Mouse (Mus musculus) heart, embryonic 10.5 days (tissue): ENCODE results near the gene Mgll. TPM values are rescaled to one million over a fixed set of nuclear protein-coding genes. Genes with fewer than 3 reads are reported as not detected.
A peak's percentile ranks its signal among the peaks of the same experiment; 100 is the strongest.

ENCODE experiments used
- DNase-seq: peaks from one replicate; pipeline ENCODE4 v3.0.0-alpha.2; 2017; ENCODE audit warnings: low spot score
- H3K27ac ChIP-seq: fragments of 300-500 bp; sonication (generic); 2 replicates; pipeline ENCODE4 v1.5.1; 2016; ENCODE audit warnings: mild to moderate bottlenecking
- H3K27me3 ChIP-seq: fragments of 300-500 bp; sonication (generic); 2 replicates; pipeline ENCODE4 v1.6.1; 2016; ENCODE audit warnings: mild to moderate bottlenecking; ENCODE audit not compliant: poor library complexity, insufficient read depth, severe bottlenecking
- H3K36me3 ChIP-seq: fragments of 300-500 bp; sonication (generic); 2 replicates; pipeline ENCODE4 v1.6.1; 2016; ENCODE audit warnings: mild to moderate bottlenecking, moderate library complexity
- H3K4me1 ChIP-seq: fragments of 300-500 bp; sonication (generic); 2 replicates; pipeline ENCODE4 v1.6.1; 2016; ENCODE audit warnings: mild to moderate bottlenecking
- H3K4me3 ChIP-seq: fragments of 300-500 bp; sonication (generic); 2 replicates; pipeline ENCODE4 v1.5.1; 2016; ENCODE audit warnings: mild to moderate bottlenecking, moderate library complexity
- H3K9me3 ChIP-seq: fragments of 300-500 bp; sonication (generic); 2 replicates; pipeline ENCODE4 v1.6.1; 2016; ENCODE audit warnings: mild to moderate bottlenecking, moderate library complexity
- WGBS: fragments of 180-500 bp; shearing (Covaris S2); methylation state at CpG from one replicate; pipeline ENCODE4 v1.1.7; 2016; 5-methylcytosine and 5-hydroxymethylcytosine counted together
- polyA plus RNA-seq: library from polyadenylated mRNA; unstranded; fragments of >200 nt; fragmentation: Nextera tagmentation; extraction: Ambion mirVana; gene quantifications from 2 replicates; pipeline ENCODE4 v1.2.1, GENCODE M21; 2016

Gene Mgll
- polyA plus RNA-seq, 1 experiment from 2014 or later, result 5.4 TPM

DNA sequence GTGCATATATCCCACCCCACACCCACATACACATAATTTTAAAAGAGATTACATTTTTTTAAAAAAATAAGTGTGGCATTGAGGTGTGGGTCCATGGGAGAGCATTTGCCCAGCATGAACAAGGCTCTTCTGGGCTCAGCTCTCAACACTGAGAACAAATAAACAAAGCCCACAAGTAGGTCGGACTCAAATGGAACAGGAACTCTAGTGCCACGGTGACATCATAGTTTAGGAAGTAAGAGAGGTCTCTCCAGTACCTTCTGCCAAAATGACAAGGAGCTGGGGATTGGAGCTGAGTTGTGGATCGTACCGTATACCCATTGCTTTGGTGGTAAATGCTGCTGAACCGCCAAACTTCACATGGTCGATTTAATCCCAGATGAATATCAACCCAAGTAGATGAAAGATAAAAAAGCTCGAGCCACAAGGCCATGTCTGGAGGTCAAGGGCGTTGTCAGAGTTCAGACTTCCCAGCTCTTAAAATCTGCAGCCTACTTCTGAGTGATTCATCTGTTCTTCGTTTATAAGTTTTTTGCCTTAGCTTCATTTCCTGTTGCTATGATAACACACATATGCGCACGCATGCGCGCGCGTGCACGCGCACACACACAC lies 80.9 kb downstream of the Mgll start:
- H3K4me1 ChIP-seq, result peaks cover 33% of the 10 kb centered on the region
- no peak overlapping the region for H3K27ac ChIP-seq
- DNase-seq, result no peak
- no peaks in the 10 kb centered on the region for H3K36me3 ChIP-seq
- H3K27me3 ChIP-seq, result no peaks in the 10 kb centered on the region
- H3K4me3 ChIP-seq, result no peak overlapping the region
- H3K9me3 ChIP-seq, result no peaks in the 10 kb centered on the region
- 85% methylated on average over 17 of the region's 17 CpGs for WGBS

DNA sequence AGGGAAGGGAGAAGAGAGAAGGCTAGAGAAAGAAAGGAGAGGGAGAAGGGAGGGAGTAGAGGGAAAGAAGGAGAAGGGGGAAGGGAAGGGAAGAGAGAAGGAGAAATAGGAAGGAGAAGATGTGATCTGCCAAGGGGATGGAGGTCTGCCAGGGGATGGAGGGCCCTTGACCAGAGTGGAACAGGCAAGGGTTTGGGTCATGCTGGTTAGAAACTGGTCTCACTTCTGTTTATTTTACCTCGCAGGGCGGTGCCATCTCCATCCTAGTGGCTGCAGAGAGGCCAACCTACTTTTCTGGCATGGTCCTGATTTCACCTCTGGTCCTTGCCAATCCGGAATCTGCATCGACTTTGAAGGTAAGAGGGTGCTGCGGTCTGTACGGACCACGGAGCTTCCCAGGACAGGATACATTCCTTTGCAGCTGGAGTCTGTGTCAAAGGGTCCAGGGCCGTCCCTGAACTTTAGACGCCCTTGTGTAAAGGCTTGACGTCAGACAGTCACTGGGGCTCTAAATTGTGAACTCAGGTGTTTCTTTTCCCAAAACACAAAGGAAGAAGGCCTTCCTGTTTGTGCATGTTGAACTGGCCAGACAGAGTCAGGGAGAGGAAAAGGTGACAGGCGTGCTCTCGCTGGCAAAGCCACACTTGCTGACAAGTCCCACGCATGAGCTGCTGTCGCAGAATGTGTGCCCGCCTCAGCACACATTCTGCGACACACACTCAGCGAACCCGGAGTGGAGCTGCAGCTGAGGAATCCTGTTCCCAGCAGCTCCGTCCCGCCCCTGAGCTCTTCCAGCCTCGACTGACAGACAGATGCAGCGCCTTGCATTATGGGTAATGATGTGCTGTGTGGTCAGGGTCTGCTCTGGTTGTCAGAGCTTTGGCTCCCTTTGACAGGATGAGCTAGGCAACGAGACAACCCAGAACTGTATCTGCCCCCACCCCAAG lies 85.2 kb downstream of the Mgll start:
- no peak for DNase-seq
- H3K4me1 ChIP-seq, result peaks cover 33% of the 10 kb centered on the region
- H3K27me3 ChIP-seq, result 0 out of 2 replicates have a peak, but pooled peaks cover 5% of the 10 kb centered on the region
- H3K4me3 ChIP-seq, result no peak overlapping the region
- no peaks in the 10 kb centered on the region for H3K36me3 ChIP-seq
- 58% methylated on average over 23 of the region's 23 CpGs for WGBS
- H3K9me3 ChIP-seq, result no peaks in the 10 kb centered on the region
- H3K27ac ChIP-seq, result peak overlapping the region; percentile 44; the same call in 1 of the 2 replicates

DNA sequence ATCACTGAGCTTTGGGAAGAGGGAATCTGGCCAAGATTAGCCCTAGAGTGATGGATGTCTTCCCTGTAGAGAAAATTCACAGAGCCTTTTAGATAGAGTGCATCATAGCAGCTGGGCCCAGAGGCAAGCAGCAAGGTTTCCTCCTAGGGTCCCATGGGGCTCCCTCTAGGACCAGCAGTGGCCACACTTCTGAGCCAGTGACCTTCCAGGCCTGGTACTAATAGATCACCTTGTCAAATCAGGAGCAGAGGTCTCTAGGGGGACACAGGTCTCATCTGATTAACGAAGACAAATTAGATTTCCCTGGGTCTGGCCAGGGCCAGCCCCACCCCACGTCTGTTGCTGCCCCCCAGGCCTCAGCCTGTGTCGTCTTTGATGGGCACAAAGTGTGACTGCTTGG lies 86.1 kb downstream of the Mgll start:
- Histone ChIP-seq H3K36me3 (no peaks in the 10 kb centered on the region), H3K27me3 (0 out of 2 replicates have a peak, but pooled peaks cover 5% of the 10 kb centered on the region), H3K4me1 (peaks cover 36% of the 10 kb centered on the region), H3K27ac (no peak overlapping the region), H3K9me3 (no peaks in the 10 kb centered on the region), H3K4me3 (no peak overlapping the region)
- 51% methylated on average over 3 of the region's 3 CpGs for WGBS
- DNase-seq, result no peak

DNA sequence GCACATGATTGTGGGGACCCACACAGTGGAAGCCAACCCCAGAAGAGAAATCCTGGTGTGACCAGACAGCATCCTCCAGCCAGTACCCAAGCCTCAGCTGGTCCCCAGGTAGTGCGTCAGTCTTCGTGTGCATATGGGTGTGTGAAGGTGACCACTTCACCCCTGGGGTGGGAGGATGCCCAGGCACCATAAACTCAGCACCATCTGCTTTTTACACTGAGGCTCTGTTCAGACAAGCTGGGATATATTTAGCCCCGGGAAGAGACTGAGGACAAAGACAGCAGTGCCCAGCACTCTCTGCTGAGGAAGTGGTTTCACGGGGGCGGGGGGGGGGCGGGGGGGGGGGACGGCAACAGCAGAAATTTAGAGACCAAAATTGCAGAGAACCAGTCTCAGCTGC lies 87.2 kb downstream of the Mgll start:
- H3K4me1 ChIP-seq, result peaks cover 42% of the 10 kb centered on the region
- no peaks in the 10 kb centered on the region for H3K9me3 ChIP-seq
- 40% methylated on average over 7 of the region's 7 CpGs for WGBS
- 0 out of 2 replicates have a peak, but pooled peaks cover 5% of the 10 kb centered on the region for H3K27me3 ChIP-seq
- no peaks in the 10 kb centered on the region for H3K36me3 ChIP-seq
- H3K27ac ChIP-seq, result 0 out of 2 replicates have a peak overlapping the region, but pooled peaks have one; percentile 37
- no peak for DNase-seq
- H3K4me3 ChIP-seq, result no peak overlapping the region

DNA sequence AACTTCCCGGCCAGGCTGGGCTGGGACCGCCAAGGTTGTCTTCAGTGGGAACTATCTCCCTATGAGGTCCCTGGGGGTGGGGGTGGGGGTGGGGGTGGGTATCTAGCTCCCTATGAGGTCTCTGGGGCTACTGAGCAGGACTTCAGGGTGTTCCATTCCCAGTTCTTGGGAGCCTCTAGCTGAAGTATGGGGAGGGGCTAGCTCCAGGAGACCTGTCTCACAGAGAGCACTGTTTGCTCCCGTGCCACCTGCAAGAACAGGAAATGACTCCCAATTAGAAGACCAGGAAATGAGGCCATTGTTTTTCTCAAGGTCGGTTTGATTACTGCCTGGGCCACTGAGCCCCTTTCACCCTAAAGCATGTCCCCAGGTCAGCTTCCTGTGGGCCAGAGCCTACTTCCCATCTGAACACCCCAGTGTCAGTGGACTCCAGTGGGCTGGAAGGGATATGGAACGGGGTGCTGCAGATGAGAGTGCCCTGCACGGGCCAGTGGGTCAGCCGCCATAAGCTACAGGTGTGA lies 87.7 kb downstream of the Mgll start:
- no peak for DNase-seq
- 52% methylated on average over 7 of the region's 7 CpGs for WGBS
- H3K27me3 ChIP-seq, result 0 out of 2 replicates have a peak, but pooled peaks cover 5% of the 10 kb centered on the region
- peaks cover 42% of the 10 kb centered on the region for H3K4me1 ChIP-seq
- H3K4me3 ChIP-seq, result no peak overlapping the region
- no peaks in the 10 kb centered on the region for H3K9me3 ChIP-seq
- 0 out of 2 replicates have a peak overlapping the region, but pooled peaks have one; percentile 37 for H3K27ac ChIP-seq
- no peaks in the 10 kb centered on the region for H3K36me3 ChIP-seq

DNA sequence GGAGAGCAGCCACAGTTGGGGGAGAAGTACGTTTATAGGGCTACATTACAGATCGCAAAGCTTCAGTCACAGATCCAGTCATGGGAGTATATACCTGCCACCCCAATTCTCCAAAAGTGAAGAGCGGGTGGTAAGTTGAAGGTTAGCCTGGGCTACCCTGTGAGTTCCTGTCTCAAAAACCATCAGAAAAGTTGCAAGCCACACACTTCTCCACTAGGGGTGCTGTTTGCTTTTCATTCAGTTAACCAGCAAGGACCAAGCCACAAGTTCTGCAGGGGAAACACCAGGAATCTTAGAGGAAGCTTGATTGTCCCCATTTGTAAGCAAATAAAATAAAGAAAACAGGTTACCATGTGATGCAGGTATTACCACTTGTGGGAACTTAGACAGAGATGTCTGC lies 88.7 kb downstream of the Mgll start:
- H3K9me3 ChIP-seq, result no peaks in the 10 kb centered on the region
- 58% methylated on average over 3 of the region's 3 CpGs for WGBS
- no peak for DNase-seq
- H3K36me3 ChIP-seq, result no peaks in the 10 kb centered on the region
- H3K4me3 ChIP-seq, result no peak overlapping the region
- H3K27me3 ChIP-seq, result 0 out of 2 replicates have a peak, but pooled peaks cover 5% of the 10 kb centered on the region
- H3K4me1 ChIP-seq, result peaks cover 42% of the 10 kb centered on the region
- H3K27ac ChIP-seq, result no peak overlapping the region

DNA sequence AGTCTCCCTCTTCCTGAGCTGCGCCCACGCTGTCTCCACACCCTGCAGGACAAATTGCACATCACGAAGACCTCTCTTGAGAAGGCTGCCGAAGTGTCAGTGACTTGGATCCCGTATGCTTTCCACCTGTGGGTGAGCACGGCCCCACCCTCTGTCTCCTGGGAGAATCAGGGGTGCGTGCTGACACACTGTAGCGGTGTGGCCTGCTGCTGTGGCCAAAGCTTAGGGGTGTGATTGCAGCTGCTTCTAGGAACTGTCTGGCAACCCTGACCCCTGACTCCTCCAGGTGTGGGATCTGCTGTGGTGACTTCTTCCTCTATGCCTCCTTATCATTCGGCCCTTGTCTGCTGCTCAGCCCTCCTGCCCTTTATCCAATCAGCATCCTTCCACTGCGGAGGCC lies 89.6 kb downstream of the Mgll start:
- Histone ChIP-seq H3K9me3 (no peaks in the 10 kb centered on the region), H3K4me3 (no peak overlapping the region), H3K36me3 (no peaks in the 10 kb centered on the region), H3K27me3 (0 out of 2 replicates have a peak, but pooled peaks cover 5% of the 10 kb centered on the region), H3K4me1 (peaks cover 42% of the 10 kb centered on the region), H3K27ac (no peak overlapping the region)
- 77% methylated on average over 10 of the region's 10 CpGs for WGBS
- no peak for DNase-seq

DNA sequence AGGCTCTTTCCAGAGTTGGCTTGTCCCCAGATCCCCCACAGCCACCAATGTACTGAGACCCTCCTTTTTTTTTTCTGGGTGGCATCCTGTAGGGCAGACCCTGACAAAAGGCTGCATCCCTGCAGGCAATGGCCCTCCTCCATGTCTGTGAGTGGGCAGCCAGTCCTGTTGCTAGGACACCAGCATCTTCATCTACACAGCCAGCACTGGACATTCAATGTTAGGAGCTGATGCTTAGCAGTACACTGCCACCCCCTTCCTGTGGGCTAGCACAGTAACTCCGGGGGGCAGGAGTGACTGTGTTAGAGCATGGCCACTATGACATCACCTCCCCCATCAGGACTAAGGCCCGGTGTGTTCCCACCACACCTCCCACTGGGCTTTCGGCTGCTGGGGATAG lies 90.8 kb downstream of the Mgll start:
- 73% methylated on average over 3 of the region's 3 CpGs for WGBS
- no peak overlapping the region for H3K27ac ChIP-seq
- no peaks in the 10 kb centered on the region for H3K36me3 ChIP-seq
- H3K27me3 ChIP-seq, result 0 out of 2 replicates have a peak, but pooled peaks cover 5% of the 10 kb centered on the region
- peaks cover 37% of the 10 kb centered on the region for H3K4me1 ChIP-seq
- no peak for DNase-seq
- H3K9me3 ChIP-seq, result no peaks in the 10 kb centered on the region
- no peak overlapping the region for H3K4me3 ChIP-seq

DNA sequence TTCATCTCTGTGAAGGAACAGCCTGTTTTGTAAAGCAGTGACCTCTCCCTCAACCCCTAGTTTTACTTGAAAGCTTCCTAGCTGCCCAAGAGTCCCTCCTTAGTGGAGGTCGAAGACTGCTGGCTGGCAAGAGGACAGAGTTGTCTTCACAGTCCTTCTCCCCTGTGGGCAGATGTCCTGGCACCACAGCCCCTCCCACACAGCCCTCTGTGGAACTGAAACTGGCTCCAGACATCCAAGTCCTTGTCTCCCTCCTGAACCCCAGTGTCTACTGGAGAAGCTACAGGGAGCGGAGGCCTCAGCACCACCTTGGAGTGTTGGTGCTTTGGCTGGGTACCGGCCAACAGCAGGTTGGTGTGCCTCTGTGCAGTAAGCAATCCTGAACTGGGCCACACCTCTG lies 91.3 kb downstream of the Mgll start:
- Histone ChIP-seq H3K36me3 (no peaks in the 10 kb centered on the region), H3K9me3 (no peaks in the 10 kb centered on the region), H3K27ac (no peak overlapping the region), H3K4me1 (peaks cover 37% of the 10 kb centered on the region), H3K4me3 (no peak overlapping the region), H3K27me3 (0 out of 2 replicates have a peak, but pooled peaks cover 5% of the 10 kb centered on the region)
- no peak for DNase-seq
- 89% methylated on average over 3 of the region's 3 CpGs for WGBS

DNA sequence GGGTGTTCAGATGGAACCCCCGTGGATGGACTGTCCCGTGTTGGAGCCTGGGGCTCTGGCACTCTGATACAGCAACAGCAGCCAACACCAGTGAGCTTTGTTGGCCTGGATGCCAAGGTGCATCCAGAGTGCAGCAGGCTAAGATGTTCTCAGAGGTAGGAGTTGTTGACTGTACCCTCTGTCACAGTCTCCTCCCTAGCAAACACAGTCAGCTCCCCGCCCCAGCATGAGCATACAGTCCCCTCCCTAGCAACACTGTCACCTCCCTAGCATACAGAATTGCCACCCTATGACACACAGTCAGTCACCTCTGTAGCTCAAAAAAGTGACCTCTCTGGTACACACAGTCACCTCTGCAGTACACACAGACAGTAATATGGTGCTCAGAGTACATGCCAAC lies 92.7 kb downstream of the Mgll start:
- no peak overlapping the region for H3K4me3 ChIP-seq
- 0 out of 2 replicates have a peak, but pooled peaks cover 5% of the 10 kb centered on the region for H3K27me3 ChIP-seq
- peaks cover 37% of the 10 kb centered on the region for H3K4me1 ChIP-seq
- no peak for DNase-seq
- H3K27ac ChIP-seq, result no peak overlapping the region
- H3K36me3 ChIP-seq, result no peaks in the 10 kb centered on the region
- H3K9me3 ChIP-seq, result no peaks in the 10 kb centered on the region
- WGBS, result 80% methylated on average over 3 of the region's 3 CpGs

DNA sequence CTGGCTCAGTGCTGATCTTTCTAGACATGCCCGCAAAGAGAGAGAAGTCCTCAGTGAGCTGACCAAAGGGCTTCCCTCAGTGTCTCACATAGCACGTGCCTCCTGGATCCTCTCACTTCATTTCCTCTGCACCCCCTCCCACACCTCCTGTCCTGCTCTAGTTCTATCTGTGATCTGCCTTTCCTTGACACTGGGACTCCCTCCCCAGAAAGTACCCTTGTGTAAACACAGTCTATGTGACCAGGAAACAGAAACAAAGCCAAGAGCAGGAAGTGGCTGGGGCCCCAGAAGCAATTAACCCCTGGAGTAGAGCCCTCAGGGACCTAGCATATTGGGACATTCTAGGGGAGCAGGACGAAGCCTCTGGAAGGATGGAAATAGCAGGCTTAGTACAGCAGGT lies 96.6 kb downstream of the Mgll start:
- 0 out of 2 replicates have a peak overlapping the region, but pooled peaks have one; percentile 1 for H3K27ac ChIP-seq
- 21% methylated on average over 3 of the region's 3 CpGs for WGBS
- H3K9me3 ChIP-seq, result no peaks in the 10 kb centered on the region
- H3K36me3 ChIP-seq, result no peaks in the 10 kb centered on the region
- H3K27me3 ChIP-seq, result 0 out of 2 replicates have a peak, but pooled peaks cover 20% of the 10 kb centered on the region
- no peak for DNase-seq
- H3K4me1 ChIP-seq, result peaks cover 27% of the 10 kb centered on the region
- H3K4me3 ChIP-seq, result no peak overlapping the region

DNA sequence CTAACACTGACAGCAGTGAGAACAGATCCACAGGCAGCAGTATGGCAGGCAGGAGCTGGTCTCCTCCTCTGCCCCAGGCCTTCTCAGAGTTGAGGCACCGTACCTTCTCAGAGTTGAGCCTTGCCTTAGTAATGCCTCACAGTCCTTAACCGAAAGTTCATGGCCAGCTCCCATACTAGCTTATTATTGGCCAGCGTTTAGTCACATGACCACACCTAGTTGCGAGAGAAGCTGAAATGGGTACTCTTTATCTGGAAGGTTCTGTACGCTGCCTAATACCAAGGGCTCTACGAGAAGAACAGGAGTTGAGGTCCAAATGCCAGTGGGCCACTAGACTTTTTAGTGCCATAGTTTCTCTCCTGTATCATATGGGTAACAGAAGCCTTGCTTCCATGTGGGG lies 97.1 kb downstream of the Mgll start:
- no peaks in the 10 kb centered on the region for H3K36me3 ChIP-seq
- H3K9me3 ChIP-seq, result no peaks in the 10 kb centered on the region
- H3K4me1 ChIP-seq, result peaks cover 30% of the 10 kb centered on the region
- 0 out of 2 replicates have a peak, but pooled peaks cover 20% of the 10 kb centered on the region for H3K27me3 ChIP-seq
- 0 out of 2 replicates have a peak overlapping the region, but pooled peaks have one; percentile 1 for H3K27ac ChIP-seq
- WGBS, result 85% methylated on average over 6 of the region's 6 CpGs
- DNase-seq, result no peak
- H3K4me3 ChIP-seq, result no peak overlapping the region
